Mouse (Mus musculus) kidney, embryonic 14.5 days (tissue): ENCODE measurements around the gene Ccnt1. TPM values are rescaled to one million over a fixed set of nuclear protein-coding genes. Genes with fewer than 3 reads are reported as not detected.

ENCODE experiments used
- ATAC-seq: fragments of 200-750 bp; cut with Nextera tagmentation; 2 replicates; pipeline ENCODE4 v1.8.0; 2017; ENCODE audit warnings: moderate number of reproducible peaks, mild to moderate bottlenecking, moderate TSS enrichment, moderate library complexity; ENCODE audit not compliant: low FRiP score, low TSS enrichment
- H3K27ac ChIP-seq: fragments of 300-500 bp; sonication (generic); 2 replicates; pipeline ENCODE4 v1.5.1; 2014; ENCODE audit warnings: low read depth, mild to moderate bottlenecking, low read length, moderate library complexity, mixed read lengths
- H3K27me3 ChIP-seq: fragments of 300-500 bp; sonication (generic); 2 replicates; pipeline ENCODE4 v1.6.1; 2014; ENCODE audit warnings: mild to moderate bottlenecking, low read length; ENCODE audit not compliant: control insufficient read depth, insufficient read depth
- H3K36me3 ChIP-seq: fragments of 300-500 bp; sonication (generic); 2 replicates; pipeline ENCODE4 v1.6.1; 2014; ENCODE audit warnings: low read length, mixed read lengths; ENCODE audit not compliant: control insufficient read depth, insufficient read depth
- H3K4me1 ChIP-seq: fragments of 300-500 bp; sonication (generic); 2 replicates; pipeline ENCODE4 v1.6.1; 2014; ENCODE audit warnings: low read length, mixed read lengths; ENCODE audit not compliant: control insufficient read depth, insufficient read depth
- H3K4me2 ChIP-seq: fragments of 300-500 bp; sonication (generic); replicated peaks from 2 replicates; pipeline ENCODE4 v1.6.1; 2014; ENCODE audit warnings: low read depth, mild to moderate bottlenecking, low read length
- H3K4me3 ChIP-seq: fragments of 300-500 bp; sonication (generic); 2 replicates; pipeline ENCODE4 v1.5.1; 2014; ENCODE audit warnings: mild to moderate bottlenecking, low read length
- H3K9ac ChIP-seq: fragments of 300-500 bp; sonication (generic); 2 replicates; pipeline ENCODE4 v1.6.1; 2014; ENCODE audit warnings: low read depth, mild to moderate bottlenecking, low read length, moderate library complexity
- H3K9me3 ChIP-seq: fragments of 300-500 bp; sonication (generic); 2 replicates; pipeline ENCODE4 v1.6.1; 2016; ENCODE audit warnings: low read length; ENCODE audit not compliant: control insufficient read depth
- WGBS: fragments of 180-500 bp; shearing (Covaris S2); extraction: QIAGEN DNeasy Blood & Tissue Kit; methylation state at CpG from one replicate; pipeline ENCODE4 v1.1.7; 2014; 5-methylcytosine and 5-hydroxymethylcytosine counted together
- polyA plus RNA-seq: library from polyadenylated mRNA; unstranded; fragments of >200 nt; fragmentation: Nextera tagmentation; extraction: Ambion mirVana; gene quantifications from 2 replicates; pipeline ENCODE4 v1.2.1, GENCODE M21; 2014

Ccnt1 gene
- polyA plus RNA-seq, 1 experiment from 2014 or later = 72.9 TPM

GRCm38 (mm10) chr15:98541064-98541463, 29.7 kb downstream of the Ccnt1 start:
- no peak overlapping the region for H3K4me2 ChIP-seq
- H3K9ac ChIP-seq = no peak overlapping the region
- no peaks in the 10 kb centered on the region for H3K9me3 ChIP-seq
- 91% methylated on average over 6 of the region's 6 CpGs for WGBS
- peaks cover 62% of the 10 kb centered on the region for H3K36me3 ChIP-seq
- no peaks in the 10 kb centered on the region for H3K4me1 ChIP-seq
- H3K4me3 ChIP-seq = no peak overlapping the region
- no peaks in the 10 kb centered on the region for H3K27me3 ChIP-seq
- H3K27ac ChIP-seq = no peak overlapping the region
- ATAC-seq = no peak

- Histone ChIP-seq H3K9ac (no peak overlapping the region), H3K36me3 (peaks cover 31% of the 10 kb centered on the region), H3K4me1 (no peaks in the 10 kb centered on the region), H3K9me3 (no peaks in the 10 kb centered on the region), H3K27me3 (no peaks in the 10 kb centered on the region), H3K4me2 (no peak overlapping the region), H3K4me3 (no peak overlapping the region), H3K27ac (no peak overlapping the region)
- WGBS = 78% methylated on average over 4 of the region's 4 CpGs
- ATAC-seq = no peak
Measured at GRCm38 (mm10) chr15:98537923-98538322, 32.8 kb downstream of the Ccnt1 start.

- no peaks in the 10 kb centered on the region for H3K9me3 ChIP-seq
- no peak overlapping the region for H3K9ac ChIP-seq
- H3K4me3 ChIP-seq = no peak overlapping the region
- ATAC-seq = no peak
- peaks cover 24% of the 10 kb centered on the region for H3K36me3 ChIP-seq
- peaks cover 8% of the 10 kb centered on the region; the same call in 1 of the 2 replicates for H3K4me1 ChIP-seq
- no peak overlapping the region for H3K27ac ChIP-seq
- no peak overlapping the region for H3K4me2 ChIP-seq
- WGBS = 83% methylated on average over 8 of the region's 8 CpGs
- H3K27me3 ChIP-seq = no peaks in the 10 kb centered on the region
Measured at GRCm38 (mm10) chr15:98536828-98537510, 33.8 kb downstream of the Ccnt1 start.

GRCm38 (mm10) chr15:98535921-98536320, 34.8 kb downstream of the Ccnt1 start:
- Histone ChIP-seq H3K4me1 (peaks cover 8% of the 10 kb centered on the region; the same call in 1 of the 2 replicates), H3K4me3 (no peak overlapping the region), H3K9ac (no peak overlapping the region), H3K9me3 (no peaks in the 10 kb centered on the region), H3K36me3 (peaks cover 25% of the 10 kb centered on the region), H3K27me3 (no peaks in the 10 kb centered on the region), H3K27ac (no peak overlapping the region), H3K4me2 (no peak overlapping the region)
- WGBS = 85% methylated on average over 4 of the region's 4 CpGs
- no peak for ATAC-seq

GRCm38 (mm10) chr15:98533881-98534627, 36.7 kb downstream of the Ccnt1 start, which contains the start of gene Kansl2:
TSS of gene Kansl2 (minus strand) at chr15:98534264.
- Histone ChIP-seq H3K4me1 (peaks cover 8% of the 10 kb centered on the region; the same call in 1 of the 2 replicates), H3K9me3 (no peaks in the 10 kb centered on the region), H3K4me2 (peak within 1 kb of the TSS; percentile 87), H3K27ac (peak within 1 kb of the TSS; percentile 98), H3K9ac (peak within 1 kb of the TSS; percentile 94), H3K4me3 (peak within 1 kb of the TSS; percentile 87), H3K36me3 (peaks cover 33% of the 10 kb centered on the region), H3K27me3 (no peaks in the 10 kb centered on the region)
- peak; percentile 100 for ATAC-seq
- WGBS = under 1% methylated on average over 69 of the region's 70 CpGs

- no peak for ATAC-seq
- peaks cover 39% of the 10 kb centered on the region for H3K36me3 ChIP-seq
- peak overlapping the region; percentile 87 for H3K4me2 ChIP-seq
- peak overlapping the region; percentile 94 for H3K9ac ChIP-seq
- H3K4me1 ChIP-seq = peaks cover 8% of the 10 kb centered on the region; the same call in 1 of the 2 replicates
- H3K9me3 ChIP-seq = no peaks in the 10 kb centered on the region
- peak overlapping the region; percentile 87 for H3K4me3 ChIP-seq
- under 1% methylated on average over 18 of the region's 18 CpGs for WGBS
- H3K27me3 ChIP-seq = no peaks in the 10 kb centered on the region
- H3K27ac ChIP-seq = peak overlapping the region; percentile 47; the same call in 1 of the 2 replicates
Measured at GRCm38 (mm10) chr15:98533035-98533531, 37.6 kb downstream of the Ccnt1 start.

- Histone ChIP-seq H3K9ac (peak overlapping the region; percentile 94; the same call in 1 of the 2 replicates), H3K4me3 (peak overlapping the region; percentile 87), H3K27me3 (no peaks in the 10 kb centered on the region), H3K4me1 (peaks cover 8% of the 10 kb centered on the region; the same call in 1 of the 2 replicates), H3K27ac (no peak overlapping the region), H3K4me2 (peak overlapping the region; percentile 87), H3K9me3 (no peaks in the 10 kb centered on the region), H3K36me3 (peaks cover 47% of the 10 kb centered on the region)
- 29% methylated on average over 5 of the region's 5 CpGs for WGBS
- ATAC-seq = no peak
Measured at GRCm38 (mm10) chr15:98532281-98532680, 38.4 kb downstream of the Ccnt1 start.

- Histone ChIP-seq H3K36me3 (peaks cover 88% of the 10 kb centered on the region), H3K4me3 (no peak overlapping the region), H3K4me1 (peaks cover 8% of the 10 kb centered on the region; the same call in 1 of the 2 replicates), H3K9ac (no peak overlapping the region), H3K27me3 (no peaks in the 10 kb centered on the region), H3K4me2 (no peak overlapping the region), H3K27ac (no peak overlapping the region), H3K9me3 (no peaks in the 10 kb centered on the region)
- ATAC-seq = no peak
- WGBS = 87% methylated on average over 5 of the region's 5 CpGs
Measured at GRCm38 (mm10) chr15:98528066-98528563, 42.6 kb downstream of the Ccnt1 start.
